Mouse (Mus musculus) bone marrow macrophage, adult 2 months (primary cell): ENCODE data around the gene Mkrn2.

ENCODE experiments used
- CTCF ChIP-seq: IDR thresholded peaks from 2 replicates; pipeline ENCODE4 v1.5.1; 2012; ENCODE audit warnings: low read depth, mild to moderate bottlenecking, low read length, moderate library complexity
- POLR2A ChIP-seq: IDR thresholded peaks from 2 replicates; pipeline ENCODE4 v1.6.1; 2012; ENCODE audit warnings: mild to moderate bottlenecking, low read depth, low read length, borderline replicate concordance

GRCm38 (mm10) chr6:115615983-115616382 is 14.3 kb downstream of the Mkrn2 start:
- no peak for TF ChIP-seq CTCF
- TF ChIP-seq POLR2A: no peak
